Mouse (Mus musculus) neural tube, embryonic 12.5 days (tissue): ENCODE measurements around the gene Bex6. TPM values are rescaled to one million over a fixed set of nuclear protein-coding genes. Genes with fewer than 3 reads are reported as not detected.

Experiments
- ATAC-seq: fragments of 200-750 bp; cut with Nextera tagmentation; 2 replicates; pipeline ENCODE4 v1.8.0; 2017; ENCODE audit warnings: low read depth, mild to moderate bottlenecking, moderate TSS enrichment, moderate library complexity; ENCODE audit not compliant: low FRiP score
- H3K27ac ChIP-seq: fragments of 300-500 bp; sonication (generic); 2 replicates; pipeline ENCODE4 v1.5.1; 2016
- H3K27me3 ChIP-seq: fragments of 300-500 bp; sonication (generic); replicated peaks from 2 replicates; pipeline ENCODE4 v1.6.1; 2016; ENCODE audit warnings: mild to moderate bottlenecking
- H3K36me3 ChIP-seq: fragments of 300-500 bp; sonication (generic); 2 replicates; pipeline ENCODE4 v1.6.1; 2016; ENCODE audit warnings: mild to moderate bottlenecking
- H3K4me1 ChIP-seq: fragments of 300-500 bp; sonication (generic); 2 replicates; pipeline ENCODE4 v1.6.1; 2016
- H3K4me2 ChIP-seq: fragments of 300-500 bp; sonication (generic); replicated peaks from 2 replicates; pipeline ENCODE4 v1.6.1; 2016; ENCODE audit warnings: mild to moderate bottlenecking
- H3K4me3 ChIP-seq: fragments of 300-500 bp; sonication (generic); 2 replicates; pipeline ENCODE4 v1.5.1; 2016
- H3K9ac ChIP-seq: fragments of 300-500 bp; sonication (generic); 2 replicates; pipeline ENCODE4 v1.6.1; 2016; ENCODE audit warnings: mild to moderate bottlenecking
- H3K9me3 ChIP-seq: fragments of 300-500 bp; sonication (generic); 2 replicates; pipeline ENCODE4 v1.6.1; 2016; ENCODE audit warnings: mild to moderate bottlenecking
- WGBS: fragments of 180-500 bp; shearing (Covaris S2); methylation state at CpG from one replicate; pipeline ENCODE4 v1.1.7; 2016; 5-methylcytosine and 5-hydroxymethylcytosine counted together
- polyA plus RNA-seq: library from polyadenylated mRNA; unstranded; fragments of >200 nt; fragmentation: Nextera tagmentation; extraction: Ambion mirVana; gene quantifications from 2 replicates; pipeline ENCODE4 v1.2.1, GENCODE M21; 2016

Gene Bex6
- polyA plus RNA-seq, 1 experiment from 2014 or later, result not detected

GRCm38 (mm10) chr16:32176896-32177686 lies 2.5 kb upstream of the Bex6 start:
- 63% methylated on average over 18 of the region's 18 CpGs for WGBS
- no peaks in the 10 kb centered on the region for H3K36me3 ChIP-seq
- no peaks in the 10 kb centered on the region; the same call in 1 of the 2 replicates for H3K4me1 ChIP-seq
- H3K4me2 ChIP-seq, result no peak overlapping the region
- H3K27ac ChIP-seq, result no peak overlapping the region
- no peak overlapping the region for H3K4me3 ChIP-seq
- ATAC-seq, result no peak
- H3K9me3 ChIP-seq, result no peaks in the 10 kb centered on the region
- H3K9ac ChIP-seq, result 0 out of 2 replicates have a peak overlapping the region, but pooled peaks have one; percentile 4
- H3K27me3 ChIP-seq, result no peaks in the 10 kb centered on the region

- H3K9ac ChIP-seq, result no peak overlapping the region
- H3K9me3 ChIP-seq, result no peaks in the 10 kb centered on the region
- H3K27me3 ChIP-seq, result no peaks in the 10 kb centered on the region
- H3K4me1 ChIP-seq, result no peaks in the 10 kb centered on the region
- no peak for ATAC-seq
- no peak overlapping the region for H3K4me2 ChIP-seq
- no peaks in the 10 kb centered on the region for H3K36me3 ChIP-seq
- H3K4me3 ChIP-seq, result no peak overlapping the region
- WGBS, result 96% methylated on average over 5 of the region's 5 CpGs
- H3K27ac ChIP-seq, result no peak overlapping the region
Observed at GRCm38 (mm10) chr16:32186056-32186455, 6.4 kb downstream of the Bex6 start.

GRCm38 (mm10) chr16:32189109-32189508 lies 9.5 kb downstream of the Bex6 start:
- H3K36me3 ChIP-seq, result no peaks in the 10 kb centered on the region
- no peak overlapping the region for H3K4me3 ChIP-seq
- no peaks in the 10 kb centered on the region for H3K9me3 ChIP-seq
- H3K4me2 ChIP-seq, result no peak overlapping the region
- H3K27me3 ChIP-seq, result no peaks in the 10 kb centered on the region
- H3K27ac ChIP-seq, result no peak overlapping the region
- H3K9ac ChIP-seq, result no peak overlapping the region
- no peak for ATAC-seq
- WGBS, result 68% methylated on average over 6 of the region's 6 CpGs
- no peaks in the 10 kb centered on the region for H3K4me1 ChIP-seq

- no peak overlapping the region for H3K4me3 ChIP-seq
- H3K27me3 ChIP-seq, result no peaks in the 10 kb centered on the region
- H3K4me1 ChIP-seq, result no peaks in the 10 kb centered on the region
- no peak overlapping the region for H3K27ac ChIP-seq
- H3K9ac ChIP-seq, result no peak overlapping the region
- no peak for ATAC-seq
- no peak overlapping the region for H3K4me2 ChIP-seq
- H3K9me3 ChIP-seq, result no peaks in the 10 kb centered on the region
- WGBS, result 64% methylated on average over 12 of the region's 12 CpGs
- no peaks in the 10 kb centered on the region for H3K36me3 ChIP-seq
Observed at GRCm38 (mm10) chr16:32190011-32190441, 10.4 kb downstream of the Bex6 start.

- H3K36me3 ChIP-seq, result no peaks in the 10 kb centered on the region
- H3K4me2 ChIP-seq, result peak overlapping the region; percentile 38
- H3K4me3 ChIP-seq, result no peak overlapping the region
- H3K27me3 ChIP-seq, result peaks cover 8% of the 10 kb centered on the region; the same call in 1 of the 2 replicates
- 0 out of 2 replicates have a peak, but pooled peaks cover 3% of the 10 kb centered on the region for H3K9me3 ChIP-seq
- H3K4me1 ChIP-seq, result peaks cover 9% of the 10 kb centered on the region
- WGBS, result 56% methylated on average over 21 of the region's 21 CpGs
- no peak overlapping the region for H3K9ac ChIP-seq
- peak; percentile 66 for ATAC-seq
- H3K27ac ChIP-seq, result no peak overlapping the region
Observed at GRCm38 (mm10) chr16:32200256-32201003, 20.8 kb downstream of the Bex6 start.

GRCm38 (mm10) chr16:32201004-32201325 lies 21.3 kb downstream of the Bex6 start:
- Histone ChIP-seq H3K27ac (no peak overlapping the region), H3K36me3 (no peaks in the 10 kb centered on the region), H3K9me3 (0 out of 2 replicates have a peak, but pooled peaks cover 3% of the 10 kb centered on the region), H3K4me2 (peak overlapping the region; percentile 38), H3K27me3 (peaks cover 8% of the 10 kb centered on the region; the same call in 1 of the 2 replicates), H3K4me3 (no peak overlapping the region), H3K4me1 (peaks cover 9% of the 10 kb centered on the region), H3K9ac (no peak overlapping the region)
- no peak for ATAC-seq
- 36% methylated on average over 9 of the region's 9 CpGs for WGBS

GRCm38 (mm10) chr16:32202681-32203080 lies 23.1 kb downstream of the Bex6 start:
- Histone ChIP-seq H3K9ac (no peak overlapping the region), H3K4me1 (peaks cover 9% of the 10 kb centered on the region), H3K36me3 (no peaks in the 10 kb centered on the region), H3K9me3 (0 out of 2 replicates have a peak, but pooled peaks cover 3% of the 10 kb centered on the region), H3K27ac (no peak overlapping the region), H3K4me3 (no peak overlapping the region), H3K27me3 (peaks cover 8% of the 10 kb centered on the region; the same call in 1 of the 2 replicates), H3K4me2 (no peak overlapping the region)
- ATAC-seq, result no peak
- WGBS, result 78% methylated on average over 6 of the region's 6 CpGs

- no peak overlapping the region for H3K4me2 ChIP-seq
Observed at GRCm38 (mm10) chr16:32204902-32205301, 25.3 kb downstream of the Bex6 start.

GRCm38 (mm10) chr16:32214156-32214555 lies 34.5 kb downstream of the Bex6 start:
- Histone ChIP-seq H3K9ac (no peak overlapping the region), H3K36me3 (no peaks in the 10 kb centered on the region)
- no peak for ATAC-seq

More at GRCm38 (mm10) chr16:32204902-32205301, 25.3 kb downstream of the Bex6 start:
- no peak overlapping the region for H3K27ac ChIP-seq
- no peaks in the 10 kb centered on the region for H3K36me3 ChIP-seq
- peaks cover 9% of the 10 kb centered on the region for H3K4me1 ChIP-seq
- H3K4me3 ChIP-seq, result no peak overlapping the region
- H3K9me3 ChIP-seq, result peaks cover 13% of the 10 kb centered on the region; the same call in 1 of the 2 replicates
- H3K27me3 ChIP-seq, result peaks cover 8% of the 10 kb centered on the region; the same call in 1 of the 2 replicates
- ATAC-seq, result no peak
- H3K9ac ChIP-seq, result no peak overlapping the region
- 63% methylated on average over 3 of the region's 3 CpGs for WGBS

GRCm38 (mm10) chr16:32214804-32215576 lies 35.4 kb downstream of the Bex6 start:
- Histone ChIP-seq H3K36me3 (no peaks in the 10 kb centered on the region), H3K4me1 (no peaks in the 10 kb centered on the region)

More at GRCm38 (mm10) chr16:32214156-32214555, 34.5 kb downstream of the Bex6 start:
- H3K4me2 ChIP-seq, result no peak overlapping the region
- no peaks in the 10 kb centered on the region for H3K4me1 ChIP-seq
- no peak overlapping the region for H3K4me3 ChIP-seq
- no peak overlapping the region for H3K27ac ChIP-seq
- peaks cover 6% of the 10 kb centered on the region; the same call in 1 of the 2 replicates for H3K9me3 ChIP-seq
- no peaks in the 10 kb centered on the region for H3K27me3 ChIP-seq

GRCm38 (mm10) chr16:32221803-32222202 lies 42.2 kb downstream of the Bex6 start:
- Histone ChIP-seq H3K4me3 (no peak overlapping the region), H3K9ac (no peak overlapping the region), H3K27ac (no peak overlapping the region), H3K27me3 (no peaks in the 10 kb centered on the region), H3K4me1 (no peaks in the 10 kb centered on the region), H3K36me3 (no peaks in the 10 kb centered on the region), H3K9me3 (no peaks in the 10 kb centered on the region), H3K4me2 (no peak overlapping the region)
- ATAC-seq, result no peak
- WGBS, result 84% methylated on average over 4 of the region's 4 CpGs

More at GRCm38 (mm10) chr16:32214804-32215576, 35.4 kb downstream of the Bex6 start:
- Histone ChIP-seq H3K4me2 (no peak overlapping the region), H3K9ac (no peak overlapping the region), H3K27me3 (no peaks in the 10 kb centered on the region), H3K27ac (no peak overlapping the region), H3K9me3 (no peaks in the 10 kb centered on the region; the same call in 1 of the 2 replicates), H3K4me3 (no peak overlapping the region)
- ATAC-seq, result no peak
- 80% methylated on average over 17 of the region's 17 CpGs for WGBS

GRCm38 (mm10) chr16:32222399-32222798 lies 42.8 kb downstream of the Bex6 start:
- Histone ChIP-seq H3K9ac (no peak overlapping the region), H3K4me1 (no peaks in the 10 kb centered on the region), H3K4me3 (no peak overlapping the region), H3K36me3 (no peaks in the 10 kb centered on the region), H3K9me3 (no peaks in the 10 kb centered on the region), H3K27me3 (no peaks in the 10 kb centered on the region), H3K27ac (no peak overlapping the region), H3K4me2 (no peak overlapping the region)
- ATAC-seq, result no peak
